Mouse (Mus musculus) layer of hippocampus, postnatal 14 days (tissue): ENCODE data around the gene Prss35. TPM values are rescaled to one million over a fixed set of nuclear protein-coding genes. Genes with fewer than 3 reads are reported as not detected.

Source experiments
- DNase-seq, 2 experiments: peaks; one replicate each; pipeline ENCODE4 v3.0.0; 2021 to 2022; ENCODE audit warnings: low spot score in 2 of 2, mixed read lengths in 1 of 2
- total RNA-seq, 2 experiments: library from RNA; stranded (reverse); gene quantifications; 2 replicates each; pipeline ENCODE4 v1.2.3; 2021

Prss35 gene
- total RNA-seq, 2 experiments from 2014 or later = 13.3 TPM

GRCm38 (mm10) chr9:86798129-86798528 lies 54.7 kb downstream of the Prss35 start:
- DNase-seq = no peak

- no peak for DNase-seq
Measured at GRCm38 (mm10) chr9:86798686-86799085, 55.2 kb downstream of the Prss35 start.

GRCm38 (mm10) chr9:86799099-86799498 lies 55.6 kb downstream of the Prss35 start:
- DNase-seq = no peak

- peak in 1 of 2 experiments; percentile 45 for DNase-seq
Measured at GRCm38 (mm10) chr9:86800600-86801163, 57.2 kb downstream of the Prss35 start.

Other genes starting within 250 kb of the Prss35 start
- gene Pgm3, start 171.8 kb upstream of the Prss35 start, total RNA-seq = 10 to 100 TPM; 18.1 to 18.8 TPM
- gene Rwdd2a, start 171.7 kb upstream of the Prss35 start, total RNA-seq = 10 to 100 TPM; 32.3 to 35.7 TPM
- 10 to 100 TPM; 84.3 to 87.7 TPM for gene Me1, start 47.7 kb upstream of the Prss35 start, total RNA-seq
- 100 to 1,000 TPM; 507 to 511 TPM for gene Snap91, start 137.0 kb downstream of the Prss35 start, total RNA-seq